Mouse (Mus musculus) Patski (cell line): ENCODE data around the gene Ly6g6e. TPM values are rescaled to one million over a fixed set of nuclear protein-coding genes. Genes with fewer than 3 reads are reported as not detected.
A peak's percentile ranks its signal among the peaks of the same experiment; 100 is the strongest.

ENCODE experiments used
- ATAC-seq: fragments of 100-300 bp; one replicate; pipeline ENCODE4 v1.8.0; 2021
- CTCF ChIA-PET: fragments of 350-600 bp; sonication (Branson Sonifier 250); formaldehyde crosslinking; loops from one replicate; lab custom pipeline; 2022; ENCODE audit warnings: inconsistent platforms; lab: Charles Lee
- POLR2A ChIA-PET: fragments of 350-600 bp; sonication (Branson Sonifier 250); formaldehyde crosslinking; loops from one replicate; lab custom pipeline; 2022; ENCODE audit warnings: antibody characterized with exemption, inconsistent platforms; lab: Charles Lee
- DNase-seq: peaks from one replicate; pipeline ENCODE4 v3.0.0-alpha.2; 2011; ENCODE audit warnings: low read depth, low spot score
- H3K27me3 ChIP-seq: fragments of 371-371 bp; one replicate; pipeline ENCODE4 v1.5.1; 2021
- CTCF ChIP-seq: fragments of 100-300 bp; IDR thresholded peaks from one replicate; pipeline ENCODE4 v1.5.1; 2021
- in situ Hi-C: fragments of 300-500 bp; cut with MboI; formaldehyde crosslinking; loops from 3 replicates; pipeline ENCODE4 v1.11.1; 2018; ENCODE audit warnings: low pct_unique_long_range_greater_than_20kb, mixed read lengths
- polyA plus RNA-seq: library from polyadenylated mRNA; unstranded; gene quantifications from one replicate; pipeline ENCODE4 v1.2.3, GENCODE M21; 2021

The Ly6g6e gene
- polyA plus RNA-seq, 1 experiment from 2014 or later: not detected

DNA sequence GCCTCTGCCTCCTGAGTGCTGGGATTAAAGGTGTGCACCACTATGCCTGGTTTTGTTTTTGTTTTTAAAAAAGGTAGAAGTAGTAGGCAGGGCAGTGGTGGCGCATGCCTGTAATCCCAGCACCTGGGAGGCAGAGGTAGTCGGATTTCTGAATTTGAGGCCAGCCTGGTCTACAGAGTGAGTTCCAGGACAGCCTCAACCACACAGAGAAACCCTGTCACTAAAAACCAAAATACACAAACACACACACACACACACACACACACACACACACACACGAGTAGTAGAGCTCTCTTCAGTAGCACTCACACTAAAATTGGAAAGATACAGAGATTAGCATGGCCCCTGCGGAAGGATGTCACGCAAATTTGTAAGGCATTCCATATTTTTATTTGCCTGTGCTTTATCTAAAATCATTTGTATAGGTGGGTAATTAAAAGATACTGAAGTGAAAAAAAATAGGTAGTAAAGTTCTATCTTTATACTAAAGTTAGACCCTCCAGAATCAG, 27.7 kb upstream of the Ly6g6e start:
- ChIA-PET POLR2A (interaction anchor here (1.2 kb wide), 1 partner anchor 10 kb away, joined by 4 read pairs; the partner anchor contains the start of gene Ddah2), CTCF (interaction anchor here (0.6 to 1.9 kb wide), 3 partner anchors 19 to 40 kb away, joined by 3 to 6 read pairs (median 3); no protein-coding TSS in a partner anchor)
- in situ Hi-C loops: no loop called here

DNA sequence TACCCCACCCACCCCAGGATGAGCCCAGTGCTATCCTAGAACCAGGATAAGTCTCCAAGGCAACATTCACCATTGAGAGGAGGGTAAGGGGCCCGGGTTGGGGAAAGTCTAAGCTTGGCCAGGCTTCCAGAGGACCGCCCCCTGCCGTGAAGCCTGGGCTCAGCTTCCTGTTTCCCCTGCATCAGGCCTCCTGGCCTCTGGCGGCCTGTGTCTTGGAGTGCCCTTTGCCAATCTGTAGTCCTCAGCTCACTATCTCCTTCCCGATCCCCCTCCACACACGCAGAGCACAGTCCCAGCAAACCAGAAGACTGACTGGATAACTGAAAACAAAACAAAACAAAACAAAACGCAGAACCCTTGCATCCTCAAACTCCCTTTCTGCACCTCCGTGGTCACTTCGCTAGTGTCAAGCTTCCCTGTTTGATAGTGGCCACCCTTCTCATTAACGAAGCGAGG, 27.1 kb upstream of the Ly6g6e start, which contains the start of gene Clic1:
Gene Clic1 (plus strand): TSS at position 406 of the 456 bp plus-strand sequence.
- DNase-seq (no peak), ATAC-seq (no peak)
- no peak for TF ChIP-seq CTCF
- ChIA-PET POLR2A (interaction anchor here (0.7 to 1.2 kb wide), 4 partner anchors 9 to 49 kb away, joined by 3 to 4 read pairs (median 3); partner anchors contain the start of gene Ddah2), CTCF (interaction anchor here (0.6 to 1.9 kb wide), 3 partner anchors 20 to 40 kb away, joined by 3 to 6 read pairs (median 3); no protein-coding TSS in a partner anchor)
- no peaks in the 10 kb centered on the region for H3K27me3 ChIP-seq
- in situ Hi-C loops: no loop called here

More for the DNA sequence above, 27.7 kb upstream of the Ly6g6e start:
- H3K27me3 ChIP-seq: no peaks in the 10 kb centered on the region
- DNase-seq (no peak), ATAC-seq (no peak)
- no peak for TF ChIP-seq CTCF

DNA sequence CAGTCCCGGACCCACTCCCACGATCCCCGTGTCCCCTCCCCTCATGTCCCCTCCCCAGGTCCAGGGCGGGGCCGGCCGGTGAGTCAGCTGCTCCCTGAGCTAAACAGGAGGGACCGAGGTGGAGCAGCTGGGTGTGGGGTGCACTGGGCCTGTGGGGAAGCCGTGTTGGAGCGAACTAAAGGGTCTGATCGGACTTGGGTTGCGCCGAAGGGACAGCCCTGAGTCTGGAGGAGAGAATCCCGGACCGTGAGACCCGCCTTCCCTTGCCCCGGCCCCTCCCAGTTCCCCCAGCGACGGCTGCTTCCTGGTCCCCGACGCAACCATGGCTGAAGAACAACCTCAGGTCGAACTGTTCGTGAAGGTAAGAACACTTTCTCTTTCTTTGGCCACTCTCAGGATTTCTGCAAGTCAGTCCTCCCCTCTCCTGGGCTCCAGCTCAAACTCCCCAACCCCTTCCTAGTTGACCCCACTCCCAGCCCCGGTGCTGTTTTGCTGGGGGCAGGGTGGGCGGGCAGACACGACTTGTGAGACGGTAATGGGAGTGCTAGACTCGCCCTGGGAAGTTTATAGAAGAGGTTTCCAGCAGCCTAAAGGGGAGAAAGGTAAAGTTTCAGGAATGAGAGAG, 26.5 kb upstream of the Ly6g6e start:
- ATAC-seq: peak; percentile 28
- no peaks in the 10 kb centered on the region for H3K27me3 ChIP-seq
- no peak for DNase-seq
- ChIA-PET CTCF (interaction anchor here (1.9 kb wide), 1 partner anchor 29 kb away, joined by 6 read pairs; no protein-coding TSS in a partner anchor), POLR2A (interaction anchor here (0.7 to 1.2 kb wide), 4 partner anchors 9 to 50 kb away, joined by 3 to 4 read pairs (median 3); partner anchors contain the start of gene Ddah2)
- TF ChIP-seq CTCF: no peak
- in situ Hi-C loops: no loop called here

DNA sequence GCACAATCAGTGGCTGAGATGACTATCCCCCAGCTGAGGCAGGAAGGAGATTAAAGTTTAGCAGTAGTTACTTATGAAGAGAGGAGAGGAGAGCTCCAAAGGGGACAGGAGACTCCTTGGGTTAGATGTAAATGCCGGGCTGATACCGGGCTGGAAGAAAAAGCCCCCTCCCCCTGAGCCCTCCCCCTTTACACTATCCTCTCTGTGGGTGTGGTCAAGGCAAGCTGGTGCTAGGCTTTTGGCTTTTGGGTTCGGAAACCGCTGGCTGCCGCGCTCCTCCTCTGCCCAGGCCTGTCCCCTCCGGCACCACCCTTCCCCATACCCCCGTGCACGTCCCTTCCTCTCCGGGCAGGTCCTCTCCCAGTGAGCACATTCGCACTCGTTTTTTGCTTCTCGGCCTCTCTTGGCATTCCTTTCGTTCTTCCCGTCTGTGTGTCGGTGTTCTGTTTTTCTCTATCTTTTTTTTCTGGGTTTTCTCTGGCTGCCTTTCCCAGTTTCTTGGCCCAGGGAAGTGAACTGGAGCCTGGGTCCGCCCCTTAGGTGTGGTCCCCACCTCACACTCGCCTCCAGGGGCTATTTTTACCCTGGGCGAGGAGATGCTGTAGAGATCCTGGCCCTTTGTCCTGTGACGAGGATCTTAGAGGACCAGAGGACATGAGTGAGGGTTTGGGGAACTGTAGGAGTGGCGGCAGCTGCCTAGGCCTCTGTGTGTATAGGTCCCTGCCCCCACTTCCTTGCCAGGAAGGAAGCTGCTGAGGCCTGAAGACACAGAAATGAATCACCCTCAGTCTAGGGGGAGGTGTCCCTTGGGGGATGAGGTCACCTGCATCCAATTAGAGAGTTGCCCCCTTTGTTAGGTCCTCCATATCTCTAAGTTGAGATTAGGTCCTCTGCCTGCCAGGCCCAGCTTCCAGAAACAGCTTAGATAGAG, 25.3 kb upstream of the Ly6g6e start:
- ChIA-PET CTCF (interaction anchor here (0.6 to 1.1 kb wide), 3 partner anchors 9 to 30 kb away, joined by 3 to 4 read pairs (median 3); no protein-coding TSS in a partner anchor), POLR2A (interaction anchor here (0.7 to 1.8 kb wide), 7 partner anchors 8 to 94 kb away, joined by 3 to 9 read pairs (median 3); no protein-coding TSS in a partner anchor)
- no peak for TF ChIP-seq CTCF
- in situ Hi-C loops: no loop called here
- no peaks in the 10 kb centered on the region for H3K27me3 ChIP-seq
- DNase-seq: no peak
- ATAC-seq: peak; percentile 48

DNA sequence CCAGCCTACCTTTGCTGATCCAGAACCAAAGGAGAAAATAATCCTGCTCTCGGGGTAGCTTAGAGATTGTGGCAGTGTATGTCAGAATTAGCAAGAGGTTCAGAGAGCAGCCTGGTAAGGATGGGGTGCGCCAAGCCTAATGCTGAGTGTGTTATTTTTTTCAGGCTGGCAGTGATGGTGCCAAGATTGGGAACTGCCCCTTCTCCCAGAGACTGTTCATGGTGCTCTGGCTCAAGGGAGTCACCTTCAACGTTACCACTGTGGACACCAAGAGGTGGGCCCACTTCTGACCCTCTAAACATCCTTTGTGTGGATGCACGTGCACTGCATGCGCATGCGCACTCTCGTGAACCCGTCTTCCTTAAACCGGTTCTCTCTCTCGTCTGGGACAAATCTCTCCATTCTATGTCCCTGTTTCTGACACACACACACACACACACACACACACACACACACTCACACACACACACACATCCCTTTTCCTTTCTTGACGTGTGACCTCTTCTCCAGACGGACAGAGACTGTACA, 24.4 kb upstream of the Ly6g6e start:
- TF ChIP-seq CTCF: no peak
- no peaks in the 10 kb centered on the region for H3K27me3 ChIP-seq
- CTCF ChIA-PET: interaction anchor here (0.9 kb wide), 1 partner anchor 31 kb away, joined by 4 read pairs; no protein-coding TSS in a partner anchor
- in situ Hi-C loops: no loop called here
- POLR2A ChIA-PET: interaction anchor here (0.8 to 1.8 kb wide), 5 partner anchors 8 to 59 kb away, joined by 3 to 9 read pairs (median 4); no protein-coding TSS in a partner anchor
- no peak for ATAC-seq
- DNase-seq: no peak

DNA sequence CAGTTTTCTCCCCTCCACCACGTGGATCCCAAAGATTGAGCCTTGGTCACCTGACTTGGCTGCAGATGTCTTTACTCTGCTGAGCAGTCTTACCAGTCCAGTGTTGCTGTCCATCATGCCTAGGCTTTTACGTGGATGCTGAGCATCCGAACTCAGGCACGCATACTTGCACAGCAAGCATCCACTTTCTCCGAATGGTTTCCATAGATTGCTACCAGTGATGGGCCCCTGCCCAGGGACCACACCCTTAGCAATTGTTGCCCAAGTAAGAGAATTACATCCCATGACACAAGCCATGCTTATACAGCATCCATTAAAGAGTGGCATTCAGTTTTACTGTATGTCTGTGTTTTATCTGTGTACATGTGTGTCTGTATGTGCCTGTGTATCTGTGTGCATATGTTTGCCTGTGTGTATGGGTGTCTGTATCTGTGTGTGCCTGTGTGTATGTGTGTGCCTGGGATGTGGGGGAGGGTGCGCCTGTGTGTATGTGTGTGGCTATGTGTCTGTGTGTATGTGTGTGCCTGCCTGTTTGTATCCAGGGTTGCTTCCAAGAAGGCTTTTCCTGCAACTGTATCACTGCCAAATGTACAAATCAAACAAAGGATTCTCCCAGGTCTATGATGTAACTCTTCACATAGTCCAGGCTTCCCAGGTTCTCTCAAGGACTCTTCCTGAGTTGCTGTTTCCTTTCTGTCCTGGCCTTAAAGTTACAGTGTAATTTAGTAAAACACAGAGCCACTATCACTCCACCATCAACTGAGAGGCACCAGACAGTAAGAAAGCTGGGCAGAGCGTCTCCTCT, 20.8 kb upstream of the Ly6g6e start:
- H3K27me3 ChIP-seq: no peaks in the 10 kb centered on the region
- no peak for DNase-seq
- no peak for TF ChIP-seq CTCF
- CTCF ChIA-PET: interaction anchor here (0.9 kb wide), 1 partner anchor 32 kb away, joined by 3 read pairs; no protein-coding TSS in a partner anchor
- in situ Hi-C loops: no loop called here
- no peak for ATAC-seq
- POLR2A ChIA-PET: no interaction called here

DNA sequence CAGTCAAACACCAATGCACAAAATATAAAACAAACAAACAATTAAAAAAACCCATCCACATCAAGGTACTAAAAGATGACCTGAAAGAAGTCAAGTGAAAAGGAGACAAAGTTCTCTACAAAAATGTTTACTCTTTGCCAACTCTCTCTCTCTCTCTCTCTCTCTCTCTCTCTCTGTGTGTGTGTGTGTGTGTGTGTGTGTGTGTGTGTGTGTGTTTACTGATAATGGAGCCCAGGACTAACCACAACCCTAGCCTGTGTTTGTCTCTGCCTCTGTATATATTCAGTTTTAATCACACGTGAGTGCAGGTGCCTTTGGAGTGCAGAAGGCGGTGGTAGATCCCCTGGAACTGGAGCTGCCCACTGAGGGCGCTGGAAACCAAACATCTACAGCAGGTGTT, 19.6 kb upstream of the Ly6g6e start:
- ATAC-seq (no peak), DNase-seq (no peak)
- no peaks in the 10 kb centered on the region for H3K27me3 ChIP-seq
- no peak for TF ChIP-seq CTCF
- ChIA-PET POLR2A (interaction anchor here (0.9 kb wide), 1 partner anchor 27 kb away, joined by 4 read pairs; no protein-coding TSS in a partner anchor), CTCF (no interaction called here)
- in situ Hi-C loops: no loop called here

DNA sequence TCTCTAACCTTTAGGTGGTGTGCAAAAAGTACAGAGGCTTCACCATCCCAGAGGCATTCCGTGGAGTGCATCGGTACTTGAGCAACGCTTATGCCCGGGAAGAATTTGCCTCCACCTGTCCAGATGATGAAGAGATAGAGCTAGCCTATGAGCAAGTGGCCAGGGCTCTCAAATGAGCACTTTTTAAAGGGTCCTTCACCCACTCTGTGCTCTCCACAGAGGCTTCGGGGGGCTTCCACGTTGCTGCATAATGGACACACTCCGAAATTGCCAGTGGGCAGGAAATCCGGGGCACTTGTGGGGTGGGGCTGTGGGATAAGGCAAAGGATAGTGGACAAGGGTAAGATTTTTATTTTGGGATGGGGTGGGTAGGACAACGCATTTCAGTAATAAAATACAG, 18.4 kb upstream of the Ly6g6e start:
- CTCF ChIA-PET: interaction anchor here (1.1 kb wide), 1 partner anchor 17 kb away, joined by 3 read pairs; no protein-coding TSS in a partner anchor
- in situ Hi-C loops: no loop called here
- DNase-seq (no peak), ATAC-seq (no peak)
- TF ChIP-seq CTCF: no peak
- POLR2A ChIA-PET: interaction anchor here (0.7 to 1.8 kb wide), 5 partner anchors 9 to 48 kb away, joined by 4 to 9 read pairs (median 4); partner anchors contain the start of gene Clic1
- no peaks in the 10 kb centered on the region for H3K27me3 ChIP-seq
